9 mouse cellular contexts compared by ENCODE assay signal in the genomic region with DNA sequence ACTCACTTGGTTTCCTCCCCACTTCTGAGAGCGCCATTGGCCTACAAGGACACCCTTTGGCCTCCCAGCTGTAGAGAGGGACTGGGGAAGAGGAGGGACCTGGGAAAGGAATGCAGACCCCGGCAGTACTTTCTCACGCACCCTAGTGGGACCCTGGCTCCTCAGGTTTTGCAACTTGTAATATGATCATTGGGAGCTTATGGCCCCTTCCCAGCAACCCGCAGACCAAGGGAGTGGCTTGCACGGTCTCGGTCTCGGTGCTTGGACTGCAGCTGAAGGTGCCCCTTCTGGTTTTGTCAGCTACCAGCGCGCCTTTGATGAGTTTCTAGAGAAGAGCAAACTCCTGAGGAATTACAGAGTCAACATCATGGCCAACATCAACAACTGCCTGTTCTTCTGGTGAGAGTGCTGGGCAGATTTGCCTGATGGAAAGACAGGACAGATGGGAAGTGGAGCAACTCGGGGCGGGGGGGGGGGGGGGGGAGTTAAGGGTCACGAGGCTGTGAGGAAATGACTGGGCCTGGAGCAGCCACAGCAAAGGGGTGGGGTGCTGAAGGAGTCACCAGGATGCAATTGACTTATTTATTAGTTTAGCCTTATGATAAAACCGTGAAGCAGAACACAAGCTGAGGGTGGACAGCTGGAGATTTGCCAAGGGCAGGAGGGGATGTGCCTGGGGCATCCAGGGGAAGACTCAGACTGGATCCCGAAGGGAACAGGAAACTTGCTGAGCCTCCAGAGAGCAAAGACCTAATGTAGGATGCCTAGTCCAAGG. TPM values are rescaled to one million over a fixed set of nuclear protein-coding genes. Genes with fewer than 3 reads are reported as not detected.
DNase-seq lines count a peak whose midpoint lies in the region; ATAC-seq lines count a peak whose summit lies in the region.
"Had no signal": no experiment of that assay in that cellular context is flagged by ENCODE, and none has a peak within 500 bp of the region (broad histone marks: within the 10 kb centered on the region; RNA-seq: fewer than 3 reads in every experiment).

No protein-coding gene starts in this region.

- H3K4me2 ChIP-seq in heart, embryonic 15.5 days, result no peak overlapping the region
- H3K4me2 ChIP-seq in limb, embryonic 12.5 days, result peak overlapping the region; percentile 13; the same call in 1 of the 2 replicates
- no peak overlapping the region for H3K4me2 ChIP-seq in hindbrain, embryonic 11.5 days (replicated peaks; ENCODE audit: low read depth, low read length)
- H3K4me2 ChIP-seq: midbrain, embryonic 13.5 days had no signal

- H3K36me3 ChIP-seq in heart, embryonic 15.5 days, result no peaks in the 10 kb centered on the region
- H3K36me3 ChIP-seq in limb, embryonic 12.5 days, result no peaks in the 10 kb centered on the region
- H3K36me3 ChIP-seq in hindbrain, embryonic 11.5 days (ENCODE audit: control insufficient read depth, insufficient read depth, low read length), result no peaks in the 10 kb centered on the region
- H3K36me3 ChIP-seq: midbrain, embryonic 13.5 days had no signal

- H3K27ac ChIP-seq in heart, embryonic 15.5 days, result 0 out of 2 replicates have a peak overlapping the region, but pooled peaks have one; percentile 19
- no peak overlapping the region for H3K27ac ChIP-seq in limb, embryonic 12.5 days
- no peak overlapping the region for H3K27ac ChIP-seq in hindbrain, embryonic 11.5 days (ENCODE audit: low read depth, low read length)
- H3K27ac ChIP-seq: midbrain, embryonic 13.5 days had no signal

- peaks cover 56% of the 10 kb centered on the region for H3K4me1 ChIP-seq in heart, embryonic 15.5 days (replicated peaks)
- H3K4me1 ChIP-seq in limb, embryonic 12.5 days (replicated peaks), result peaks cover 46% of the 10 kb centered on the region
- peaks cover 5% of the 10 kb centered on the region for H3K4me1 ChIP-seq in hindbrain, embryonic 11.5 days (replicated peaks; ENCODE audit: control insufficient read depth, insufficient read depth, low read length)

- no peak overlapping the region for H3K4me3 ChIP-seq in heart, embryonic 15.5 days
- H3K4me3 ChIP-seq in limb, embryonic 12.5 days (replicated peaks), result no peak overlapping the region
- no peak overlapping the region for H3K4me3 ChIP-seq in hindbrain, embryonic 11.5 days (ENCODE audit: low read depth, low read length)
- H3K4me3 ChIP-seq: midbrain, embryonic 13.5 days had no signal

- no peaks in the 10 kb centered on the region for H3K9me3 ChIP-seq in heart, embryonic 15.5 days (replicated peaks)
- no peaks in the 10 kb centered on the region for H3K9me3 ChIP-seq in limb, embryonic 12.5 days
- H3K9me3 ChIP-seq in hindbrain, embryonic 11.5 days (ENCODE audit: control insufficient read depth, low read length), result no peaks in the 10 kb centered on the region
- H3K9me3 ChIP-seq: midbrain, embryonic 13.5 days had no signal

- WGBS in heart, embryonic 15.5 days, result 29% methylated on average over 13 of the region's 14 CpGs
- WGBS in limb, embryonic 12.5 days, result 9% methylated on average over 14 of the region's 14 CpGs
- 20% methylated on average over 13 of the region's 14 CpGs for WGBS in hindbrain, embryonic 11.5 days

- DNase-seq in 3T3-L1 (ENCODE audit: low read depth, low spot score) (peak; percentile 72), NIH3T3 (ENCODE audit: low read depth) (peak; percentile 72)
- no peak for DNase-seq in frontal cortex, postnatal 25 days (ENCODE audit: low spot score in 2 of 2)
- DNase-seq in cerebellum, adult 18-20 months, result no peak
- no peak for DNase-seq in hindbrain, embryonic 11.5 days (ENCODE audit: low spot score)
- DNase-seq: cerebellum, postnatal 25 days had no signal

- ATAC-seq in heart, embryonic 15.5 days (replicated peaks; ENCODE audit: insufficient number of reproducible peaks, insufficient read depth, low FRiP score, low read depth), result no peak
- ATAC-seq in limb, embryonic 12.5 days (ENCODE audit: insufficient number of reproducible peaks, insufficient read depth, low FRiP score, low TSS enrichment, low read depth), result no peak
- no peak for ATAC-seq in hindbrain, embryonic 11.5 days (ENCODE audit: low FRiP score)
- ATAC-seq: midbrain, embryonic 13.5 days had no signal

- no peak overlapping the region for H3K9ac ChIP-seq in heart, embryonic 15.5 days
- no peak overlapping the region for H3K9ac ChIP-seq in limb, embryonic 12.5 days (replicated peaks)
- no peak overlapping the region for H3K9ac ChIP-seq in hindbrain, embryonic 11.5 days (ENCODE audit: low read depth, low read length)
- H3K9ac ChIP-seq: midbrain, embryonic 13.5 days had no signal

- peaks cover 97% of the 10 kb centered on the region for H3K27me3 ChIP-seq in heart, embryonic 15.5 days
- H3K27me3 ChIP-seq in limb, embryonic 12.5 days, result peaks cover 100% of the 10 kb centered on the region
- H3K27me3 ChIP-seq in hindbrain, embryonic 11.5 days (ENCODE audit: control insufficient read depth, insufficient read depth, low read length), result peaks cover 74% of the 10 kb centered on the region

RNA-seq across cellular contexts. Expression of a gene that starts 6.8 kb away (rescaled TPM):
- 4.8 and 8.1 TPM in 2 replicates for polyA plus RNA-seq in heart, embryonic 15.5 days (2015; fragmentation: Nextera tagmentation; extraction: Ambion mirVana)
- polyA plus RNA-seq in limb, embryonic 12.5 days (2016; fragmentation: Nextera tagmentation; extraction: Ambion mirVana), result 4.1 and 5.3 TPM in 2 replicates
- 1.9 and 2.0 TPM in 2 replicates for polyA plus RNA-seq in hindbrain, embryonic 11.5 days (2014; fragmentation: Nextera tagmentation; extraction: Ambion mirVana)

RNA-seq across cellular contexts. Expression of a gene that starts 32.3 kb away (rescaled TPM):
- 8.0 and 15.1 TPM in 2 replicates for polyA plus RNA-seq in heart, embryonic 15.5 days (2015; fragmentation: Nextera tagmentation; extraction: Ambion mirVana)
- polyA plus RNA-seq in limb, embryonic 12.5 days (2016; fragmentation: Nextera tagmentation; extraction: Ambion mirVana), result 5.6 and 7.1 TPM in 2 replicates
- 3.5 and 3.8 TPM in 2 replicates for polyA plus RNA-seq in hindbrain, embryonic 11.5 days (2014; fragmentation: Nextera tagmentation; extraction: Ambion mirVana)

RNA-seq across cellular contexts. Expression of a gene that starts 36.5 kb away (rescaled TPM):
- polyA plus RNA-seq in heart, embryonic 15.5 days (2015; fragmentation: Nextera tagmentation; extraction: Ambion mirVana), result 2.0 and 5.2 TPM in 2 replicates
- 11.0 and 12.8 TPM in 2 replicates for polyA plus RNA-seq in limb, embryonic 12.5 days (2016; fragmentation: Nextera tagmentation; extraction: Ambion mirVana)
- 8.9 and 10.1 TPM in 2 replicates for polyA plus RNA-seq in hindbrain, embryonic 11.5 days (2014; fragmentation: Nextera tagmentation; extraction: Ambion mirVana)

RNA-seq across cellular contexts. Expression of a gene that starts 42.5 kb away (rescaled TPM):
- 0.45 and 1.6 TPM in 2 replicates for polyA plus RNA-seq in heart, embryonic 15.5 days (2015; fragmentation: Nextera tagmentation; extraction: Ambion mirVana)
- 4.4 and 6.7 TPM in 2 replicates for polyA plus RNA-seq in limb, embryonic 12.5 days (2016; fragmentation: Nextera tagmentation; extraction: Ambion mirVana)
- 0.47 TPM in 1 of 2 replicates, not detected in the other for polyA plus RNA-seq in hindbrain, embryonic 11.5 days (2014; fragmentation: Nextera tagmentation; extraction: Ambion mirVana)
- polyA plus RNA-seq: midbrain, embryonic 13.5 days had no signal

Comparison
In these comparisons a context has a peak if more than half of its experiments do, and no peak if none do; other contexts are left out.
1. DNase-seq: peak in 3T3-L1 (single experiment) and NIH3T3 (single experiment); none in frontal cortex, postnatal 25 days (0 of 2), cerebellum, adult 18-20 months (0 of 2) and hindbrain, embryonic 11.5 days (single experiment).